Mouse (Mus musculus) E14TG2a.4 (cell line): Measurements from ENCODE around the gene Cblb.

Experiments used
- CTCF ChIP-seq: conservative IDR thresholded peaks from 2 replicates; pipeline ENCODE4 v1.5.1; 2014; ENCODE audit warnings: low read length
- NANOG ChIP-seq: IDR thresholded peaks from 2 replicates; pipeline ENCODE4 v1.6.1; 2014; ENCODE audit warnings: borderline replicate concordance, low read length, mixed read lengths
- POU5F1 ChIP-seq: IDR thresholded peaks from 2 replicates; pipeline ENCODE4 v1.6.1; 2014; ENCODE audit warnings: low read length, borderline replicate concordance

GRCm38 (mm10) chr16:52145552-52145951 is 114.5 kb downstream of the Cblb start:
- TF ChIP-seq NANOG = no peak
- no peak for TF ChIP-seq CTCF
- no peak for TF ChIP-seq POU5F1
